Mouse (Mus musculus): Measurements from ENCODE around the gene Slc6a11. TPM values are rescaled to one million over a fixed set of nuclear protein-coding genes. Genes with fewer than 3 reads are reported as not detected.

Slc6a11 gene
- polyA plus RNA-seq, 1 experiment from 2014 or later, result 0.08 TPM

GRCm38 (mm10) chr6:114224399-114224798 is 93.4 kb downstream of the Slc6a11 start:
- peak; percentile 50 for DNase-seq (ENCODE audit: low spot score)
- H3K9ac ChIP-seq (ENCODE audit: low read length), result no peak overlapping the region
- ATAC-seq (ENCODE audit: insufficient number of reproducible peaks, low FRiP score, low TSS enrichment, low read depth), result no peak
- H3K9me3 ChIP-seq (ENCODE audit: control insufficient read depth, low read length), result no peaks in the 10 kb centered on the region
- no peak overlapping the region for H3K4me2 ChIP-seq (ENCODE audit: low read depth, severe bottlenecking)
- H3K27ac ChIP-seq (replicated peaks; ENCODE audit: low read depth, low read length), result no peak overlapping the region
- H3K36me3 ChIP-seq (ENCODE audit: control insufficient read depth, insufficient read depth, low read length), result no peaks in the 10 kb centered on the region
- 21% methylated on average over 4 of the region's 4 CpGs for WGBS
- H3K4me1 ChIP-seq (ENCODE audit: control insufficient read depth, insufficient read depth, low read length), result no peaks in the 10 kb centered on the region; the same call in 1 of the 2 replicates
- no peaks in the 10 kb centered on the region for H3K27me3 ChIP-seq (ENCODE audit: control insufficient read depth, insufficient read depth, low read length)
- no peak overlapping the region for H3K4me3 ChIP-seq (ENCODE audit: low read depth, low read length)

- H3K9ac ChIP-seq (ENCODE audit: low read length), result no peak overlapping the region
- H3K4me3 ChIP-seq (ENCODE audit: low read depth, low read length), result no peak overlapping the region
- no peaks in the 10 kb centered on the region for H3K36me3 ChIP-seq (ENCODE audit: control insufficient read depth, insufficient read depth, low read length)
- H3K9me3 ChIP-seq (ENCODE audit: control insufficient read depth, low read length), result no peaks in the 10 kb centered on the region
- H3K4me2 ChIP-seq (ENCODE audit: low read depth, severe bottlenecking), result no peak overlapping the region
- no peaks in the 10 kb centered on the region for H3K27me3 ChIP-seq (ENCODE audit: control insufficient read depth, insufficient read depth, low read length)
- H3K4me1 ChIP-seq (ENCODE audit: control insufficient read depth, insufficient read depth, low read length), result no peaks in the 10 kb centered on the region; the same call in 1 of the 2 replicates
- DNase-seq (ENCODE audit: low spot score), result peak; percentile 66
- no peak for ATAC-seq (ENCODE audit: insufficient number of reproducible peaks, low FRiP score, low TSS enrichment, low read depth)
- H3K27ac ChIP-seq (replicated peaks; ENCODE audit: low read depth, low read length), result no peak overlapping the region
- WGBS, result 2% methylated on average over 2 of the region's 2 CpGs
These were observed 96.3 kb downstream of the Slc6a11 start for GRCm38 (mm10) chr6:114227378-114227777.

GRCm38 (mm10) chr6:114228196-114228595 is 97.2 kb downstream of the Slc6a11 start:
- Histone ChIP-seq H3K27ac (replicated peaks; ENCODE audit: low read depth, low read length) (no peak overlapping the region), H3K36me3 (ENCODE audit: control insufficient read depth, insufficient read depth, low read length) (no peaks in the 10 kb centered on the region), H3K9me3 (ENCODE audit: control insufficient read depth, low read length) (no peaks in the 10 kb centered on the region), H3K4me2 (ENCODE audit: low read depth, severe bottlenecking) (no peak overlapping the region), H3K4me3 (ENCODE audit: low read depth, low read length) (no peak overlapping the region), H3K9ac (ENCODE audit: low read length) (no peak overlapping the region), H3K4me1 (ENCODE audit: control insufficient read depth, insufficient read depth, low read length) (no peaks in the 10 kb centered on the region; the same call in 1 of the 2 replicates), H3K27me3 (ENCODE audit: control insufficient read depth, insufficient read depth, low read length) (no peaks in the 10 kb centered on the region)
- ATAC-seq (ENCODE audit: insufficient number of reproducible peaks, low FRiP score, low TSS enrichment, low read depth) (no peak), DNase-seq (ENCODE audit: low spot score) (no peak)
- 84% methylated on average over 3 of the region's 3 CpGs for WGBS

GRCm38 (mm10) chr6:114238892-114239644 is 108.0 kb downstream of the Slc6a11 start:
- 40% methylated on average over 5 of the region's 6 CpGs for WGBS
- H3K4me1 ChIP-seq (ENCODE audit: control insufficient read depth, insufficient read depth, low read length), result no peaks in the 10 kb centered on the region
- H3K4me2 ChIP-seq (ENCODE audit: low read depth, severe bottlenecking), result no peak overlapping the region
- H3K9ac ChIP-seq (ENCODE audit: low read length), result no peak overlapping the region
- ATAC-seq (ENCODE audit: insufficient number of reproducible peaks, low FRiP score, low TSS enrichment, low read depth) (no peak), DNase-seq (ENCODE audit: low spot score) (no peak)
- no peak overlapping the region for H3K27ac ChIP-seq (replicated peaks; ENCODE audit: low read depth, low read length)
- 0 out of 2 replicates have a peak, but pooled peaks cover 4% of the 10 kb centered on the region for H3K27me3 ChIP-seq (ENCODE audit: control insufficient read depth, insufficient read depth, low read length)
- H3K36me3 ChIP-seq (ENCODE audit: control insufficient read depth, insufficient read depth, low read length), result no peaks in the 10 kb centered on the region
- no peaks in the 10 kb centered on the region for H3K9me3 ChIP-seq (ENCODE audit: control insufficient read depth, low read length)
- no peak overlapping the region for H3K4me3 ChIP-seq (ENCODE audit: low read depth, low read length)

GRCm38 (mm10) chr6:114245665-114246064 is 114.6 kb downstream of the Slc6a11 start:
- no peak overlapping the region for H3K4me3 ChIP-seq (ENCODE audit: low read depth, low read length)
- DNase-seq (ENCODE audit: low spot score), result no peak
- H3K27me3 ChIP-seq (ENCODE audit: control insufficient read depth, insufficient read depth, low read length), result no peaks in the 10 kb centered on the region
- no peak overlapping the region for H3K4me2 ChIP-seq (ENCODE audit: low read depth, severe bottlenecking)
- no peaks in the 10 kb centered on the region for H3K4me1 ChIP-seq (ENCODE audit: control insufficient read depth, insufficient read depth, low read length)
- WGBS, result 83% methylated on average over 11 of the region's 11 CpGs
- H3K36me3 ChIP-seq (ENCODE audit: control insufficient read depth, insufficient read depth, low read length), result no peaks in the 10 kb centered on the region
- no peaks in the 10 kb centered on the region for H3K9me3 ChIP-seq (ENCODE audit: control insufficient read depth, low read length)
- no peak overlapping the region for H3K9ac ChIP-seq (ENCODE audit: low read length)
- no peak overlapping the region for H3K27ac ChIP-seq (replicated peaks; ENCODE audit: low read depth, low read length)
- no peak for ATAC-seq (ENCODE audit: insufficient number of reproducible peaks, low FRiP score, low TSS enrichment, low read depth)

- Histone ChIP-seq H3K27ac (replicated peaks; ENCODE audit: low read depth, low read length) (no peak overlapping the region), H3K4me3 (ENCODE audit: low read depth, low read length) (no peak overlapping the region), H3K4me2 (ENCODE audit: low read depth, severe bottlenecking) (no peak overlapping the region), H3K4me1 (ENCODE audit: control insufficient read depth, insufficient read depth, low read length) (no peaks in the 10 kb centered on the region), H3K36me3 (ENCODE audit: control insufficient read depth, insufficient read depth, low read length) (no peaks in the 10 kb centered on the region), H3K9ac (ENCODE audit: low read length) (no peak overlapping the region), H3K27me3 (ENCODE audit: control insufficient read depth, insufficient read depth, low read length) (no peaks in the 10 kb centered on the region), H3K9me3 (ENCODE audit: control insufficient read depth, low read length) (no peaks in the 10 kb centered on the region)
- DNase-seq (ENCODE audit: low spot score) (peak; percentile 92), ATAC-seq (ENCODE audit: insufficient number of reproducible peaks, low FRiP score, low TSS enrichment, low read depth) (peak; percentile 33; the same call in 1 of the 2 replicates)
- 5% methylated on average over 5 of the region's 5 CpGs for WGBS
These were observed 119.3 kb downstream of the Slc6a11 start for GRCm38 (mm10) chr6:114250311-114250710.

- no peak overlapping the region for H3K9ac ChIP-seq (ENCODE audit: low read length)
- no peaks in the 10 kb centered on the region for H3K4me1 ChIP-seq (ENCODE audit: control insufficient read depth, insufficient read depth, low read length)
- H3K9me3 ChIP-seq (ENCODE audit: control insufficient read depth, low read length), result no peaks in the 10 kb centered on the region
- no peak for ATAC-seq (ENCODE audit: insufficient number of reproducible peaks, low FRiP score, low TSS enrichment, low read depth)
- H3K4me2 ChIP-seq (ENCODE audit: low read depth, severe bottlenecking), result no peak overlapping the region
- H3K4me3 ChIP-seq (ENCODE audit: low read depth, low read length), result no peak overlapping the region
- no peaks in the 10 kb centered on the region for H3K36me3 ChIP-seq (ENCODE audit: control insufficient read depth, insufficient read depth, low read length)
- no peak for DNase-seq (ENCODE audit: low spot score)
- H3K27me3 ChIP-seq (ENCODE audit: control insufficient read depth, insufficient read depth, low read length), result no peaks in the 10 kb centered on the region
- 82% methylated on average over 14 of the region's 14 CpGs for WGBS
- H3K27ac ChIP-seq (replicated peaks; ENCODE audit: low read depth, low read length), result no peak overlapping the region
These were observed 123.9 kb downstream of the Slc6a11 start for GRCm38 (mm10) chr6:114254927-114255326.

- Histone ChIP-seq H3K36me3 (ENCODE audit: control insufficient read depth, insufficient read depth, low read length) (no peaks in the 10 kb centered on the region), H3K9ac (ENCODE audit: low read length) (no peak overlapping the region), H3K27me3 (ENCODE audit: control insufficient read depth, insufficient read depth, low read length) (no peaks in the 10 kb centered on the region), H3K9me3 (ENCODE audit: control insufficient read depth, low read length) (no peaks in the 10 kb centered on the region), H3K27ac (replicated peaks; ENCODE audit: low read depth, low read length) (no peak overlapping the region), H3K4me2 (ENCODE audit: low read depth, severe bottlenecking) (no peak overlapping the region), H3K4me1 (ENCODE audit: control insufficient read depth, insufficient read depth, low read length) (no peaks in the 10 kb centered on the region), H3K4me3 (ENCODE audit: low read depth, low read length) (no peak overlapping the region)
- WGBS, result 90% methylated on average over 1 of the region's 1 CpGs
- DNase-seq (ENCODE audit: low spot score), result no peak
- ATAC-seq (ENCODE audit: insufficient number of reproducible peaks, low FRiP score, low TSS enrichment, low read depth), result no peak
These were observed 126.8 kb downstream of the Slc6a11 start for GRCm38 (mm10) chr6:114257762-114258361.

All from limb, embryonic 11.5 days (tissue).